Mouse (Mus musculus): Measurements from ENCODE around the gene Rpl41.
A peak's percentile ranks its signal among the peaks of the same experiment; 100 is the strongest.

DNA sequence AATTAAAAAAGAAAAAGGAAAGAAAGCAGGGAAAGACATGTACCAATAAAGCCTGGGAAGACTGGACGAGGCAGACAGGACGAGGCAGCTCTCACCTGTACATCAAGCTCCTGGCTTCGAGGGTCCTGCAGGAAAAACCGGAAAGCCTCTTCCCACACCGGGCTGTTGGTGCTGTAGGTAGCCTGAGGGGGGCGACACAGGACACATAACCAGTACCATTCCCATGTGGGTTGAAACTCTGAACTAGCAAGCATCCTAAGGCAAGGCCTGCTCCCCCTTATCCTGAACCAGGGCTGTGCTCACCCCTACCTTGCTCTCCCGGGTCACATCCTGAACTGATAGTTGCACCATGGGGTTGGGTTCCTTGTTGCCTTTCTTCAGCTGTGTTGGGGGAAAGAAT is 30.3 kb downstream of the Rpl41 start:
- TF ChIP-seq CTCF (IDR thresholded peaks at IDR 0.05; ENCODE audit: control insufficient read depth, insufficient read depth, low read length): peak; percentile 68
- TF ChIP-seq POLR2A (IDR thresholded peaks at IDR 0.05; ENCODE audit: borderline replicate concordance, control insufficient read depth, low read depth, low read length): no peak

Data from bone marrow, adult 2 months (tissue).